Mouse (Mus musculus): ENCODE measurements around the gene Gm15107. TPM values are rescaled to one million over a fixed set of nuclear protein-coding genes. Genes with fewer than 3 reads are reported as not detected.
"Not testable (repeated sequence)": the region's sequence is repeated elsewhere in the genome, so short reads cannot be mapped to it uniquely, and the experiment has no call there.

Gm15107 gene
- polyA plus RNA-seq (2016; fragmentation: Nextera tagmentation; extraction: Ambion mirVana): not detected in 2 replicates

- not testable (repeated sequence) for H3K36me3 ChIP-seq
Measured at GRCm38 (mm10) chrX:148180424-148180823, at the start of gene Gm15107. Gene Gm15107 (plus strand): TSS chrX:148180724.

More at GRCm38 (mm10) chrX:148180424-148180823, at the start of gene Gm15107:
- H3K27ac ChIP-seq (replicated peaks); H3K4me3 ChIP-seq; DNase-seq (ENCODE audit: low spot score); H3K27me3 ChIP-seq (ENCODE audit: low read depth, poor library complexity, severe bottlenecking); H3K9me3 ChIP-seq (replicated peaks); H3K4me1 ChIP-seq: not testable (repeated sequence)
- WGBS: 69% methylated on average over 2 of the region's 6 CpGs

Other genes with a start within 250 kb of the Gm15107 start
- not detected in 2 replicates for gene Gm15080, start 187.7 kb upstream of the Gm15107 start, polyA plus RNA-seq (2016; fragmentation: Nextera tagmentation; extraction: Ambion mirVana)